Mouse (Mus musculus) thymus, adult 2 months (tissue): ENCODE results near the gene Ppp2r5c.

Experiments
- CTCF ChIP-seq: fragments of 200-500 bp; IDR thresholded peaks from 2 replicates; pipeline ENCODE4 v1.5.1; 2012; ENCODE audit warnings: mild to moderate bottlenecking, control low read depth, low read length, moderate library complexity, borderline replicate concordance; ENCODE audit not compliant: control insufficient read depth, poor library complexity, insufficient read depth; ENCODE audit errors: extremely low read depth
- POLR2A ChIP-seq: fragments of 200-500 bp; IDR thresholded peaks from 2 replicates; pipeline ENCODE4 v1.6.1; 2012; ENCODE audit warnings: mild to moderate bottlenecking, low read length, control low read depth, moderate library complexity; ENCODE audit not compliant: control insufficient read depth, poor library complexity, insufficient read depth; ENCODE audit errors: extremely low read depth

- TF ChIP-seq POLR2A = no peak
- TF ChIP-seq CTCF = no peak
These were observed 88.4 kb downstream of the Ppp2r5c start for GRCm38 (mm10) chr12:110535361-110535760.
